Mouse (Mus musculus) cortical plate, adult 2 months (tissue): Measurements from ENCODE around the gene Fadd. TPM values are rescaled to one million over a fixed set of nuclear protein-coding genes. Genes with fewer than 3 reads are reported as not detected.

Experiments
- H3K27ac ChIP-seq: fragments of 200-500 bp; 2 replicates; pipeline ENCODE4 v1.5.1; 2012; ENCODE audit warnings: low read length, control low read depth, inconsistent platforms; ENCODE audit not compliant: insufficient read depth
- H3K4me1 ChIP-seq: fragments of 200-500 bp; 2 replicates; pipeline ENCODE4 v1.6.1; 2011; ENCODE audit warnings: low read length; ENCODE audit not compliant: control insufficient read depth, insufficient read depth
- H3K4me3 ChIP-seq: fragments of 200-500 bp; 2 replicates; pipeline ENCODE4 v1.5.1; 2011; ENCODE audit warnings: mild to moderate bottlenecking, low read length, control low read depth; ENCODE audit not compliant: insufficient read depth
- CTCF ChIP-seq: fragments of 200-500 bp; IDR thresholded peaks from 2 replicates; pipeline ENCODE4 v1.5.1; 2011; ENCODE audit warnings: mild to moderate bottlenecking, control low read depth, low read length; ENCODE audit not compliant: insufficient read depth; ENCODE audit errors: extremely low read depth
- POLR2A ChIP-seq: fragments of 200-500 bp; IDR thresholded peaks from 2 replicates; pipeline ENCODE4 v1.6.1; 2011; ENCODE audit warnings: mild to moderate bottlenecking, low read length, control low read depth; ENCODE audit not compliant: insufficient read depth; ENCODE audit errors: extremely low read depth
- polyA plus RNA-seq: library from polyadenylated mRNA; depleted of rRNA; stranded (reverse); fragments of >200 nt; gene quantifications from 2 replicates; pipeline ENCODE4 v1.2.3, GENCODE M21; 2012

Gene Fadd
- polyA plus RNA-seq, 1 experiment = 2.4 TPM

GRCm38 (mm10) chr7:144560594-144560993 is 21.7 kb downstream of the Fadd start:
- Histone ChIP-seq H3K27ac (no peak overlapping the region), H3K4me3 (no peak overlapping the region), H3K4me1 (no peaks in the 10 kb centered on the region)
- TF ChIP-seq CTCF (no peak), POLR2A (no peak)

DNA sequence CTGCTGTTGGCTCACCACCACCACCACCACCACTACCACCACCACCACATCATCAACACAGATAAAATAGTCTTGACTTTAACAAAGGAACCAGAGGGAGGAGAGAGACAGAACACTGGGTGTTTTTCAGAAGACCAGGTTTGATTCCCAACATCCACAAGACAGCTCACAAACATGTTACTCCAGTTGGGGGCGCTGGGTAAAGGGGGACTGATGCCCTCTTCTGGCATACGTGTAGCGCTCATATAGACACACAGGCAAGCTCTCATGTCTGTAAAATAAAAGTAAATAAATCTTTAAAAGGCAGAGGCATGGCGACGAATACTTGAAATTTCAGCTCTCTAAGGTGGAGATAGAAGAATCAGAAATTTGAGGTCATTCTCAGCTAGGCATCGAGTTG is 23.7 kb downstream of the Fadd start:
- peaks cover 2% of the 10 kb centered on the region; the same call in 1 of the 2 replicates for H3K4me1 ChIP-seq
- no peak overlapping the region for H3K27ac ChIP-seq
- TF ChIP-seq POLR2A (no peak), CTCF (0 out of 2 replicates have a peak, but pooled peaks have one; percentile 8)
- no peak overlapping the region for H3K4me3 ChIP-seq

DNA sequence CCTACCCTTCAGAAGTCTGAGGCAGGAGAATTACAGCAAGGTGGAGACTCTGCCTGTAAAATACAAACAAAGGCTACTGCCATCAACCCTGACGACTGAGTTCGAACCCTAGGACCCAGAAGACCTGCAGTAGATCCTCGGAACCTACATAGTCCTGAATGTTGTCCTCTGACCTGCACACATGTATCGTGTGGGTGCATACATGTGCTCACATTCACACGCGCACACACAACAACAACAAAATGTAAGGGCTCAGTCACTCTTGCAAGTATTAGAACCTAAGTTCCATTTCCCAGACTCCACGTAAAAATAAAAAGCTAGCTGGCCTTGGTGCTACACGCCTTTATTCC is 28.2 kb downstream of the Fadd start:
- TF ChIP-seq POLR2A = no peak
- no peak for TF ChIP-seq CTCF
- H3K27ac ChIP-seq = peak overlapping the region; percentile 9; the same call in 1 of the 2 replicates
- peaks cover 11% of the 10 kb centered on the region for H3K4me1 ChIP-seq
- peak overlapping the region; percentile 54 for H3K4me3 ChIP-seq

DNA sequence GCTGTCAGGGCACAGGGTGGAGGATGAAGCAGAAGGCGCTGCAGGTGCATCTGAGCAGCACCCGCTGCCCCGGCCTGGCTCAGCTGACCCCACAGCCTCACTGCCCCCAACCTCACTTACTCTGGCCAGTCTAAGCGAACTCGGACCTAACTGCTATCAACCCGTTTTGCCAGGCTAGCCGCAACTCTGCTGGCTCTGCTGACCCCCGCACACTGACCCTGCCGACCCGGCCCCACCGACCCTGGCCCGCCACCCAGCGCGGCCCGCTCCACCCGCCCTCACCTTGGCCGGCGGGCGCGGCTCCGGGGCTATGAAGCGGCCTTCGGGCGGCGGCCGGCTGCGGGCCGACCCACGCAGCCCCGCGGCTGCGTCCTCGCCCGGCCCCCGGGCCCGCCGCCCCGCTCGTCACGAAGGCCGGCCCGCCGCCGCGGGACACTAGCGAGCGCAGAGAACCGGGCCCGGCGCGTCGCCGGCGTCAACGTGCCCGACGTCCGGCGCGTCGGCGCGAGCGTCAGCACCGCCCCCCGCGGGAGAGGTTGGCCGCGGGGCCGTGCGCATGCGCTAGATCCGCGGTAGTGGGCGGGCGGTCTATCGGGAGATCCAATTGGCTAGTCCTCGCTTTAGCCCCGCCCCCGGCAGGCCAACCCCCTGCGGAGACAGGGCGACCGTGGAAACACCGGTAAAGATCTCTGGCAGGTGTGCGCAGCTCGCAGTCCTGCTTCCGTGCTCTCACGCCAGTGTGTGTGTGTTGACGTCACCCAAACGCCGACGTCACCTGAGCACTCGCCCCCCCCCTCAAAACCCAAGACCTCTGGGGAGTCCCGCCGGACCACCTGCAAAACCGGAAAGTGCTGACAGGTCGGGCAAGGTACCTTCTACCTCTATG is 28.8 kb downstream of the Fadd start, which contains the start of gene Ppfia1:
TSS of gene Ppfia1 (minus strand) at position 493 of the 886 bp plus-strand sequence.
- Histone ChIP-seq H3K4me1 (peaks cover 11% of the 10 kb centered on the region), H3K4me3 (peak within 1 kb of the TSS; percentile 54), H3K27ac (peak within 1 kb of the TSS; percentile 9; the same call in 1 of the 2 replicates)
- peak; percentile 93 for TF ChIP-seq POLR2A
- TF ChIP-seq CTCF = no peak

- no peak overlapping the region for H3K27ac ChIP-seq
- no peak for TF ChIP-seq CTCF
- TF ChIP-seq POLR2A = no peak
Observed at GRCm38 (mm10) chr7:144552274-144552673, 30.0 kb downstream of the Fadd start.

DNA sequence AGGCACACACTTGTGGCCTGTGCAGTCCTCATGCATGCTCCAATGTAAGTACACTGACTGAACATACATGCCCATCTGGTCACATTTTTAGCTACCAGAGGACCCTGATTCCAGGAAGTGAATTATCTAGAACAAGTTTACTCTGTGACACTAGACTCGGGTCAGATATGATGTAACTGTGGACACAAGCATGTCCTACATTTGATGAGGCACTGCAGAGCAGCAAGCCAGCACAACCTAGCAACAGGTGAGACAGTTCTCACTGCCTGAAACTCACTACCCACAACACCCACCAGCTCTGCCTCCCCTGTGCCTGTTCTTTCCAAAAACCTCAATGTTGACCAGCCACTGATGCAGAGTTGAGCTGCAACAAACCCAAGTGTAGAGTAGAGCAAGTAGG is 31.5 kb downstream of the Fadd start:
- peaks cover 12% of the 10 kb centered on the region for H3K4me1 ChIP-seq
- H3K27ac ChIP-seq = no peak overlapping the region
- H3K4me3 ChIP-seq = no peak overlapping the region
- TF ChIP-seq CTCF (no peak), POLR2A (no peak)

More at GRCm38 (mm10) chr7:144552274-144552673, 30.0 kb downstream of the Fadd start:
- Histone ChIP-seq H3K4me1 (peaks cover 11% of the 10 kb centered on the region), H3K4me3 (peak overlapping the region; percentile 54)

GRCm38 (mm10) chr7:144549904-144550566 is 32.2 kb downstream of the Fadd start:
- TF ChIP-seq POLR2A (no peak), CTCF (no peak)
- Histone ChIP-seq H3K4me1 (peaks cover 12% of the 10 kb centered on the region), H3K4me3 (no peak overlapping the region), H3K27ac (no peak overlapping the region)

- Histone ChIP-seq H3K27ac (no peak overlapping the region), H3K4me3 (no peak overlapping the region), H3K4me1 (peaks cover 2% of the 10 kb centered on the region)
- no peak for TF ChIP-seq POLR2A
- no peak for TF ChIP-seq CTCF
Observed at GRCm38 (mm10) chr7:144545231-144545630, 37.0 kb downstream of the Fadd start.

GRCm38 (mm10) chr7:144541351-144541750 is 40.9 kb downstream of the Fadd start:
- Histone ChIP-seq H3K27ac (no peak overlapping the region), H3K4me3 (no peak overlapping the region), H3K4me1 (peaks cover 2% of the 10 kb centered on the region)
- TF ChIP-seq POLR2A (no peak), CTCF (no peak)
